Mouse (Mus musculus) mouse trophoblast stem cell (cell line): ENCODE results near the gene Dner.
"Not testable (repeated sequence)": the region's sequence is repeated elsewhere in the genome, so short reads cannot be mapped to it uniquely, and the experiment has no call there.

Experiments used
- in situ Hi-C, 2 experiments: fragments of 300-500 bp; cut with MseI, MboI; formaldehyde crosslinking; loops; 2 replicates in 1 of 2; 3 replicates in 1 of 2; pipeline ENCODE4 v1.15.1; 2025

Gene Dner

GRCm38 (mm10) chr1:84332797-84333196, 363.2 kb downstream of the Dner start:
- in situ Hi-C loops: not testable (repeated sequence)

GRCm38 (mm10) chr1:84331861-84332260, 364.2 kb downstream of the Dner start:
- in situ Hi-C loops: not testable (repeated sequence)

- in situ Hi-C loops: no loop called here
Observed at GRCm38 (mm10) chr1:84325309-84325708, 370.7 kb downstream of the Dner start.

GRCm38 (mm10) chr1:84321327-84321726, 374.7 kb downstream of the Dner start:
- in situ Hi-C loops: loop anchor here in 1 of 2 experiments (25.0 kb wide), 1 partner anchor 584 kb away; no protein-coding TSS in a partner anchor
